Mouse (Mus musculus) liver, embryonic 13.5 days (tissue): ENCODE results near the gene Bub1. TPM values are rescaled to one million over a fixed set of nuclear protein-coding genes. Genes with fewer than 3 reads are reported as not detected.

ENCODE experiments used
- ATAC-seq: fragments of 200-750 bp; cut with Nextera tagmentation; 2 replicates; pipeline ENCODE4 v1.8.0; 2017; ENCODE audit warnings: low read depth, mild to moderate bottlenecking, moderate number of reproducible peaks, moderate library complexity
- DNase-seq: peaks from one replicate; pipeline ENCODE4 v3.0.0; 2022
- H3K27ac ChIP-seq: fragments of 300-500 bp; sonication (generic); 2 replicates; pipeline ENCODE4 v1.5.1; 2015; ENCODE audit warnings: moderate library complexity, mild to moderate bottlenecking, inconsistent platforms
- H3K27me3 ChIP-seq: fragments of 300-500 bp; sonication (generic); 2 replicates; pipeline ENCODE4 v1.6.1; 2015; ENCODE audit warnings: mild to moderate bottlenecking, inconsistent platforms
- H3K36me3 ChIP-seq: fragments of 300-500 bp; sonication (generic); 2 replicates; pipeline ENCODE4 v1.6.1; 2015; ENCODE audit warnings: mild to moderate bottlenecking, inconsistent platforms
- H3K4me1 ChIP-seq: fragments of 300-500 bp; sonication (generic); replicated peaks from 2 replicates; pipeline ENCODE4 v1.6.1; 2015; ENCODE audit warnings: inconsistent platforms
- H3K4me2 ChIP-seq: fragments of 300-500 bp; sonication (generic); 2 replicates; pipeline ENCODE4 v1.6.1; 2015; ENCODE audit warnings: inconsistent platforms, mild to moderate bottlenecking, moderate library complexity
- H3K4me3 ChIP-seq: fragments of 300-500 bp; sonication (generic); replicated peaks from 2 replicates; pipeline ENCODE4 v1.5.1; 2015; ENCODE audit warnings: mild to moderate bottlenecking, inconsistent platforms
- H3K9ac ChIP-seq: fragments of 300-500 bp; sonication (generic); 2 replicates; pipeline ENCODE4 v1.6.1; 2015; ENCODE audit warnings: mild to moderate bottlenecking, inconsistent platforms
- H3K9me3 ChIP-seq: fragments of 300-500 bp; sonication (generic); replicated peaks from 2 replicates; pipeline ENCODE4 v1.6.1; 2016; ENCODE audit warnings: inconsistent platforms
- WGBS: fragments of 180-500 bp; shearing (Covaris S2); methylation state at CpG from one replicate; pipeline ENCODE4 v1.1.7; 2015; ENCODE audit not compliant: insufficient replicate concordance; 5-methylcytosine and 5-hydroxymethylcytosine counted together
- polyA plus RNA-seq: library from polyadenylated mRNA; unstranded; fragments of >200 nt; fragmentation: Nextera tagmentation; extraction: Ambion mirVana; gene quantifications from 2 replicates; pipeline ENCODE4 v1.2.1, GENCODE M21; 2015

Bub1 gene
- 35.4 and 47.9 TPM in 2 replicates for polyA plus RNA-seq

DNA sequence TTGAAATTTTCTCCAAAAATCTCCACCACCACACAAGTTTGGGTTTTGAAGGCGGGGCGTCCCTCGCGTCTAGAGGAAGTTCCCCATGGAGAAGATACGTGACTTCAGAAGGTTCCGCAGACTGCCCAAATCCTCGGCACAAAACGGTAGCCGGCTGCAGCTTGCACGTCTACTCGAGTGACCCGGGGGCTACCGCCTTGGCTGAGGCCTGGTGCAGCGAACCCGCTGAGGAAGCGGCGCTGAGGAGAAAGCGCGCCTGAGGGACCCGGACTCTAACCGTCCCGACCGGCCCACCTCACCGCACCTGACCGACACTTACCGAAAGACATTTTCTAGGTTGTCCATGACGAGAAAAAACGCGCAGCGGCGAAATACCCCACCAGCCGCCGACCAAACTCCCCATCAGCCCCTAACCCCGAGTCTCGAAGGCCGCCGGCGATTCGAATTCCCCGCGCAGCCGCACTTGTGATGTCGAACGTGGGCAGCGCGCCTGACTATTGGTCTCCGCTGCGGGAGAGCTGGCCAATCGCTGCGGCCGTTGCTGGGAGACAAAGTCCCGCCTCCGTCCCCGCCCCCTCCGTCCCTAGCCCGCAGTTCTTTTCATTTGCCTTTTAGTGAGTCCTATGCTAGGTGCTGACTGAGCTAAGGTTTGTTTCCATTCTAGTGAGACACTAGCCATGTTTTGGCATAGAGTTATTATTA, at the start of gene Bub1:
TSS of gene Bub1 (minus strand) at position 465 of the 702 bp plus-strand sequence.
- ATAC-seq, result peak; percentile 98
- peaks cover 9% of the 10 kb centered on the region for H3K36me3 ChIP-seq
- peaks cover 13% of the 10 kb centered on the region; the same call in 1 of the 2 replicates for H3K27me3 ChIP-seq
- H3K4me2 ChIP-seq, result peak within 1 kb of the TSS; percentile 82
- peak within 1 kb of the TSS; percentile 86 for H3K9ac ChIP-seq
- H3K9me3 ChIP-seq, result no peaks in the 10 kb centered on the region
- DNase-seq, result peak; percentile 85
- under 1% methylated on average over 56 of the region's 56 CpGs for WGBS
- H3K4me3 ChIP-seq, result peak within 1 kb of the TSS; percentile 84
- peaks cover 14% of the 10 kb centered on the region for H3K4me1 ChIP-seq
- H3K27ac ChIP-seq, result peak within 1 kb of the TSS; percentile 56; the same call in 1 of the 2 replicates

DNA sequence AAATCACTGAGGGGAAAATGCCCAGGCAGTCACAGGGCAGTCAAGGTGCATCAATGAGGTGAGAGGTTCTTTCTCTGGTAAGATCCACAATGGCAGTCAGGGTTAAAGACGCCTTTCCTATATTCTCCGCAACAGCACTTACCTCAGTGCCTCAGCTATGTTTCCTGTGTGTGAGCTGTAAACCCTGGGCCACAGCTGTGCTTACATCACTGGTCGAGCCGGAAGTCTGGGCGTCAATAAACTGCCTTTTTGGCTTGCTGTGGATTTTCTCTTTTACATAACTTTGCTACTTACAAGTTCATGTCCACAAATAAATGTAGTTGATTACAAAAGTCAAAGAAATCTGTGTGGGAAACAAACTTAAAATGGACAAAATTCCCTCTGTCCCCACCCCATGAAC, 49.4 kb upstream of the Bub1 start:
- WGBS, result 60% methylated on average over 5 of the region's 5 CpGs
- H3K9me3 ChIP-seq, result no peaks in the 10 kb centered on the region
- DNase-seq, result no peak
- H3K9ac ChIP-seq, result no peak overlapping the region
- no peaks in the 10 kb centered on the region for H3K36me3 ChIP-seq
- no peak for ATAC-seq
- no peaks in the 10 kb centered on the region for H3K4me1 ChIP-seq
- no peak overlapping the region for H3K4me2 ChIP-seq
- no peaks in the 10 kb centered on the region for H3K27me3 ChIP-seq
- H3K27ac ChIP-seq, result no peak overlapping the region
- no peak overlapping the region for H3K4me3 ChIP-seq

DNA sequence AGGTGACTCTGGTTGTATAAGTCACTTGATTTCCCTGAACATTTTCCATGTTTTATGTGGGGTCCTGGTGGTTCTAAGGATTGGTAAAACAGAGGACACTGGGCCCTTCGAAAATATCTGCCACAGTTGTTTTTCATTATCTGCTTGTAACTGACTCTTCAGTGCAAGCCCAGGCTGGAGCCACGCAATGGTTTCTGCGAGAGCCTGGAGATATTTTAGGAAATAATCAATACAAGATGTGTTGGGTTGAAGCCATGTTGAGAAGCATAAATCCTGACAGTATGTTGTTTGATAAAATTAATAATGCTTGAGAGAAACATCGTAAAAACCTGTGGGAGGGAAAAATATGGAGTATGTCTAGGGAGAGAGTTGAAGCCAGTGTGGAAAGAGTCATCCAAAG, 32.7 kb upstream of the Bub1 start:
- no peaks in the 10 kb centered on the region for H3K27me3 ChIP-seq
- H3K27ac ChIP-seq, result no peak overlapping the region
- ATAC-seq, result no peak
- no peak overlapping the region for H3K9ac ChIP-seq
- no peaks in the 10 kb centered on the region for H3K36me3 ChIP-seq
- H3K4me3 ChIP-seq, result no peak overlapping the region
- H3K4me2 ChIP-seq, result no peak overlapping the region
- 54% methylated on average over 4 of the region's 4 CpGs for WGBS
- no peaks in the 10 kb centered on the region for H3K4me1 ChIP-seq
- H3K9me3 ChIP-seq, result no peaks in the 10 kb centered on the region
- DNase-seq, result no peak

DNA sequence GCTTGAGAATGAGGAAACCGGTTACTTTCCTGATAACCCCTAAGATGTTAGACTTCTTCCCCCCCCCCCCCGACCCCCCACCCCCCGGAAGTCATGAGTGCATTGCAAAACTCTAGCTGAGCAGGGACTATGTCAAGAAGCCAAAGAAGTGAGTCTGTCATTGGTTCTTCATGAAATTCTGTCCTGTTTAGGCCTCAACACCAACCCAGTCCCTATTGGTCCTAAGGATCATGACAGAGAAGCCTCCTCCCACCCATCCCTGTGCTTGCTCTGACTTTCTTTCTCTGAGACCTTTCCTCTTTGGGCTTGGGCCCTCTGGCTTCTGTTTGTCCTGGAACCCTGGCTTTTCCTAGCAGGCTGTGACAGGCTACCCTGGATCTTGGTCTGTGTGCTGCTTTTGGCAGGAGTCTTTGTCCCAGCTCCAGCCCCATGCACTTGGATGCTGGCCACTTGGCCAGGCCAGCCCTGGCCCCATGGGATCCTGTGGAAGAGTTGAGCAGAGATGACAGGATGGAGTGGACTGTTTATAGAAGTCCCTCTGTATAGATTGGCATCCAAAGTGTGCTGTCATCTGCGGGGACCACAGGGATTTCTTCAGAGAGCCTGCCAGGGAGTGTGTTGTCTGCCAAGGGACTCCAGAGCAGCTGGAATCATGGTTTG, 22.8 kb upstream of the Bub1 start:
- WGBS, result 39% methylated on average over 4 of the region's 4 CpGs
- Histone ChIP-seq H3K9me3 (no peaks in the 10 kb centered on the region), H3K4me3 (no peak overlapping the region), H3K9ac (no peak overlapping the region), H3K4me1 (no peaks in the 10 kb centered on the region), H3K36me3 (no peaks in the 10 kb centered on the region), H3K27me3 (no peaks in the 10 kb centered on the region), H3K4me2 (no peak overlapping the region), H3K27ac (no peak overlapping the region)
- ATAC-seq (no peak), DNase-seq (no peak)

DNA sequence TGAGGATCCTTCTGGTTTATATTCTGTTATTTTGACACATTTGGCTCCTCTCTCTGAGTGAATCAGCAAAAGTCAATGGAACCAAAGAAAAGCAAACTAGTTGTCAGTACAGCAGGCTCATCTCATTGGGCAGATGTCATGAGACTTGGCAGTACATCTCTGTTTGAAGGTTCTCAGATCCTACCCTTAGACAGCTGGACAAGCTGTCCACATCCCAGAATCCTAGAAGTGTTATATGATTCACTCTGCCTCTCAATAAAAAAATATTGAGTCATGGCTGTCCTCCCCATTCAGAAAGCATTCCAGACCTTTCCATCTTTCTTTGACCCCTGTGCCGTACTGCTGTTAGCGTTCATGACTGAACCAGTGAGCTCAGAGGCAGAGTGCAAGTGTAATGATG, 18.7 kb upstream of the Bub1 start:
- no peaks in the 10 kb centered on the region for H3K4me1 ChIP-seq
- H3K4me3 ChIP-seq, result no peak overlapping the region
- H3K9me3 ChIP-seq, result no peaks in the 10 kb centered on the region
- 69% methylated on average over 2 of the region's 2 CpGs for WGBS
- H3K4me2 ChIP-seq, result no peak overlapping the region
- ATAC-seq, result no peak
- 0 out of 2 replicates have a peak, but pooled peaks cover 10% of the 10 kb centered on the region for H3K27me3 ChIP-seq
- H3K9ac ChIP-seq, result no peak overlapping the region
- DNase-seq, result no peak
- H3K36me3 ChIP-seq, result no peaks in the 10 kb centered on the region
- H3K27ac ChIP-seq, result no peak overlapping the region

DNA sequence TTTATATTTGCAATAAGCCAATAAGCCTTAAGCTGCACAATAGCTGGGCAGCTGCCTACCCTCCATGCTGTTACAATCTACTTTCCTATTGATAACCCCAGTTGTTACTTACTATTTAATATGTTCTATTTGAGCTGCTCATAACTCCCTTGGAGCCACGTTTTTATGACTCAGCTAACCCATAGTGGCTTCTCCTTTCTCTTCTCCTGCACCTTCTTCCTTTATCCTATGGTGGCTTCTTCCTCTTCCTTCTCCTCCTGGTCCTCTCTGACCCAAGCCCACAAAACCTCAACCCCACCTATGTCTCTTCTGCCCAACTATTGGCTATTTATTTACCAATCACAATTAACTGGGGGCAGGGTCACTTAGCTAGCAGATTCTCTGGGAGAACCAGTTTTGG, 14.9 kb upstream of the Bub1 start:
- Histone ChIP-seq H3K27me3 (peaks cover 19% of the 10 kb centered on the region), H3K9ac (no peak overlapping the region), H3K4me2 (no peak overlapping the region), H3K4me1 (no peaks in the 10 kb centered on the region), H3K9me3 (no peaks in the 10 kb centered on the region), H3K4me3 (no peak overlapping the region), H3K36me3 (no peaks in the 10 kb centered on the region), H3K27ac (no peak overlapping the region)
- 4% methylated on average over 1 of the region's 1 CpGs for WGBS
- DNase-seq (no peak), ATAC-seq (no peak)

DNA sequence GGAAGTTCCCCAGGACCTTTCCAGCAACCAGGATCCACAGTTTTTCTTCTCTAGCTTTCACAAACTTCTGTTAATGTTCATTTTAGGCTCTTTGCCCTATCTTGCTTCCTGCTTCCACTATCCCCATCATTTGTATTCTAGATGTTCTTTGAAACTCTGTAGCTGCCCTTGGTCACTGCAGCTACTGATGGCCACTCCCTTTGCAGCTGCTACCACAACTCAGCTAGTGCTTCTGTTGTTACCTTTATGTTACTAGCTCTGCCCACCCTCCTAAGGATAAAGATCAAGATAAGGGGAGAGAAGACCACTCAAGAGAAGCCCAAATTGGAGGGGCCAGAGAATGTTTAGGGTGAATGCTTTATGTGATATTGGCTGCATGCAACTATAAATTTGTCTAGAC, 14.3 kb upstream of the Bub1 start:
- H3K36me3 ChIP-seq, result no peaks in the 10 kb centered on the region
- H3K27ac ChIP-seq, result no peak overlapping the region
- no peak for DNase-seq
- H3K4me1 ChIP-seq, result no peaks in the 10 kb centered on the region
- no peak overlapping the region for H3K4me3 ChIP-seq
- no peak overlapping the region for H3K4me2 ChIP-seq
- H3K9me3 ChIP-seq, result no peaks in the 10 kb centered on the region
- no peak for ATAC-seq
- H3K9ac ChIP-seq, result no peak overlapping the region
- peaks cover 25% of the 10 kb centered on the region for H3K27me3 ChIP-seq

DNA sequence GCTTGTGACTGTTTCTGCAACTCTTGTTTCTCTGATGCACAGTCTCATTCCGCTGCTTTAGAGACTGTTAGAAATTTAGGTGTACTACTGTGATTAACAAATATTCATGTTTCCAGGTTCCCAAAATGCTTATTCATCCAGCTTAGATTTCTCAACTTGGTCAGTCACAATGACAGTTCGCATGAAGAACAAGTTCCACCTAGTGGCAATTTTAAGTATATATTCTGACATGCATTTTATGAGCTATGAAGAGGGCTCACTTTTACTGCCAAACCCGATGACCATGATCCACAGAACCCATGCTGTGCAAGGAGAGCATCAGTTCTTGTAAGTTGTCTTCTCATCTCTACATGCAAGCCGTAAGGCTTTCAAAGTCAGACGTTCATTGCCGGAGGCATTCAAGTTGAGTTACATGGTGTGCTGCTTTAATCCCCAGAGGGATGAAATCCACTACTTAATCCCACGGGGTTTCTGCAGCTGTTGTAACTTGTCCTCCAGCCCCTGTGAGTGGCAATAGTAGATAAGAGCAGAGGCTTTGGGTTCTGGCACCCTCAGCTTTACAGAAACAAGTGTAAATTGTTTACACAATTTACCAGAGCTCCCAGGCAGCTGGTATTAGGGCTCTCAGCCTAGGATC, 13.8 kb upstream of the Bub1 start:
- DNase-seq, result no peak
- Histone ChIP-seq H3K27me3 (peaks cover 30% of the 10 kb centered on the region), H3K9ac (no peak overlapping the region), H3K4me3 (no peak overlapping the region), H3K9me3 (no peaks in the 10 kb centered on the region), H3K27ac (no peak overlapping the region), H3K4me1 (no peaks in the 10 kb centered on the region), H3K36me3 (no peaks in the 10 kb centered on the region), H3K4me2 (no peak overlapping the region)
- no peak for ATAC-seq
- WGBS, result 39% methylated on average over 7 of the region's 7 CpGs

DNA sequence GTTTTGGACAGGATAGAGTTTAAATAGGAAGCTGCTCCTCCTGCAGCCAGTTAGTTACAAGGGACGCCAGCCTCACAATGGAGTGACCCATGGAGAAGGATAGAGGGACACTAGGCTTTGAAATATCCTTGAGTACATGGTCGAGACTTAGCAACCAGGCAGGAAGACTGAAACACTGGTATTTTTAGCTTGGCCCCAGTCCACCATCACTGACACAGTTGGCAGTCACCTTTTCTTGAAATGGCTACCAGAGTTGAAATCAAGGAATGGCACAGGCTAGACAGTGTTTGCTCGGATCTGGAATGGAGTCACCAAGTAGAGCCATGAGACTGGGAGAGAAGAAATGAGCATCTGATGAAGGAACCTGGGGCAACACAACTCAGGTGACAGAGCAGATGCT, 10.8 kb upstream of the Bub1 start:
- no peak for DNase-seq
- no peaks in the 10 kb centered on the region for H3K36me3 ChIP-seq
- peaks cover 53% of the 10 kb centered on the region for H3K27me3 ChIP-seq
- no peak overlapping the region for H3K27ac ChIP-seq
- WGBS, result 40% methylated on average over 3 of the region's 3 CpGs
- no peak overlapping the region for H3K9ac ChIP-seq
- ATAC-seq, result no peak
- H3K4me1 ChIP-seq, result no peaks in the 10 kb centered on the region
- no peak overlapping the region for H3K4me2 ChIP-seq
- no peak overlapping the region for H3K4me3 ChIP-seq
- no peaks in the 10 kb centered on the region for H3K9me3 ChIP-seq

DNA sequence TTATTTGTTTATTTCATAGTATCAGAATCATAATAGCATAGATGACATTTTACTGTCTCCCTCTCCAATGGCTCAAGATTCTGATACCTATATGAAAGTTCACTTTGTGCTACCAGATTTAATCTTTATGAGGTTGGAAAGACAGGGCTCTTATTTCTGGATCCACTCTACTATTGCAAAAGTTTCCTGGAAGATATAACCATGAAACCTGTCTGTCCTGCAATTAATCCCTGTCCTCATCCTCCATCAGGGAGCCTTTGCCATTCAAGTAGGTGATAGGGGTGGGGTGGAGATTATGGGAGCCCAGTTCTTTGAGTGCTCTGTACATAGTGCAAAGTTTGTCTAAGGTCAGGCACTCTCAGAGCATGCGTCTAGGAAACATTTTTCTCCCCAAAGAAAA, 9.7 kb upstream of the Bub1 start:
- no peak for DNase-seq
- Histone ChIP-seq H3K4me1 (no peaks in the 10 kb centered on the region), H3K9me3 (no peaks in the 10 kb centered on the region), H3K4me3 (no peak overlapping the region), H3K36me3 (no peaks in the 10 kb centered on the region), H3K27me3 (peaks cover 57% of the 10 kb centered on the region), H3K4me2 (no peak overlapping the region), H3K9ac (no peak overlapping the region), H3K27ac (no peak overlapping the region)
- 57% methylated on average over 1 of the region's 1 CpGs for WGBS
- no peak for ATAC-seq

DNA sequence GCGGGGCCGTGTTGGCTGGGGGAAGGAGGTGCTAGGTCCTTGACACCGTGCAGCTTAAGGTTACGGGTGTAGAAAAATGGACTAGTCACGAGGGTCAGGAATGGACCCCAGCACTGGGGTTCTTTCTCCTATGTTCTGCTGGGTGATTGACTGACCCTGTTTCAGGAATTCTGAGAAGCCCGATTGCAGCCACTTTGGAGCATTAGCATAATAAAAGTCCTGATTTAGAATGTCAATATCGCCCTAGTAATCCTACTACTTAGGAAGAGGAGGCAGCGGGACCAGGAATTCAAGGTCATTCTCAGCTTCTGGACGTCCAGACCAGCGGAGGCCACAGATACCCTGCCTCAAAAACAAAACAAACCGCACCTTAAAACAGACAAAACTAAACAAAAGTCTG, 7.8 kb upstream of the Bub1 start:
- Histone ChIP-seq H3K9ac (no peak overlapping the region), H3K4me2 (no peak overlapping the region), H3K4me1 (no peaks in the 10 kb centered on the region), H3K27me3 (peaks cover 65% of the 10 kb centered on the region), H3K4me3 (no peak overlapping the region), H3K36me3 (no peaks in the 10 kb centered on the region), H3K27ac (no peak overlapping the region), H3K9me3 (no peaks in the 10 kb centered on the region)
- WGBS, result 18% methylated on average over 11 of the region's 11 CpGs
- ATAC-seq (no peak), DNase-seq (no peak)
